Mouse (Mus musculus) embryo, embryonic 11 days (tissue): ENCODE data around the gene Ntm.

Source experiments
- DNase-seq: peaks from one replicate; pipeline ENCODE4 v3.0.0-alpha.2; 2015

The Ntm gene

DNA sequence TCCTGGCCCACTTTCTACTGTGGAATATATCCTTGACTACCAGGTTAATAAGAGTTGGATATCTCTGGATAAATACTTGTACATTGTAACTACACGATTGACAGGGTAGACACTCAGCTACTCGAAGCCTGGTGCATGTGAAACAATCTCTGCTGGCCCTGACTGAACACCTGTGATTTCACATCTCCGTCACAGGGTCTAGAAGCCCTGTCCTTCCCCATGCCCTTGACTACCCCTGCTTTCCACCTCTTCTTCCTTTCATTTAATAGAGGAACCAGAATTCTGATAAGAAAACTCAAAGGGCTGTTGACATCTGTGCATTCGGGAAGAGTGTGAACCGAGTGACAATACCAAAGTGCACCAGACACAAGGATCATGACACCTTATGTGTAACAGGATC is 566.8 kb downstream of the Ntm start:
- no peak for DNase-seq

- no peak for DNase-seq
These were observed 569.8 kb downstream of the Ntm start for GRCm38 (mm10) chr9:29393136-29393535.

GRCm38 (mm10) chr9:29390796-29391517 is 572.0 kb downstream of the Ntm start:
- DNase-seq = no peak

- DNase-seq = no peak
These were observed 573.7 kb downstream of the Ntm start for GRCm38 (mm10) chr9:29389224-29389623.

DNA sequence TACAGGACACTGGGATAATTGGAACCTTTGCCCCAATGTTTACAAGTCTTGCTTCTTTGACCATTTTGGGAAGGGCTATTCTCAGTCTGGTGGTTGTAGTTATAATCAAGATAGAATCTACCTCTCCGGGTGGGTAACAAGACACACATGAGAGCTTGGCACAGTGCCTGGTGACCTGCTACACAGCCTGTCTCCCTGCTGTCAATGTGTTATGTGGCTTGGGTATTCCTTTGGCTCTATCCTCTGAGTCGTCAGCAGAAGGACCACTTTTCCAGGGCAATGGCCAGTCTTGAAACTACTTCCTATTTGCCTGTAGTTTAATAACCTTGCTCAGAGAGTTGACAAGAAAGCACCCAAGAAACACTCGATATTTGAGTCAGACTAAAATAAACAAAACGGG is 575.8 kb downstream of the Ntm start:
- DNase-seq = no peak

- DNase-seq = no peak
These were observed 585.6 kb downstream of the Ntm start for GRCm38 (mm10) chr9:29377172-29378002.

DNA sequence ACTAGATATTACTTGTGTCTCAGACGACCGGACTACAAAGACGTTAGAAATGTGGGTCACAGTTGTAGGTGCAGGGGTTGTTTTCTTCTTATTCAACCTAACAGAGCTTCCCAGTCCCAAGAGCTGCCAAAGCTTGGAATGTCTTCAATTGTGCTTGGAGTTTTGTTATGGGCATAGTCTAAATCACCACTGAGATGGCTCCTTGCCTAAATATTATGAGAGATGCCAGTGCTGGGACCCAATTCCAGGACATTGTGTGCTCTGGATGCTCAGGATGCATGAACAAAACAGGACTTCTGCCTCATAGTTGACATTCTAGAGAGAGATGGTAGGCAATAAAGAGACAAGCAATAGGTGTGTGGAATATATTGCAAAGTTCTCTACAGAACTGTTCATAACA is 591.6 kb downstream of the Ntm start:
- DNase-seq = no peak

- DNase-seq = no peak
These were observed 593.3 kb downstream of the Ntm start for GRCm38 (mm10) chr9:29369621-29370020.

DNA sequence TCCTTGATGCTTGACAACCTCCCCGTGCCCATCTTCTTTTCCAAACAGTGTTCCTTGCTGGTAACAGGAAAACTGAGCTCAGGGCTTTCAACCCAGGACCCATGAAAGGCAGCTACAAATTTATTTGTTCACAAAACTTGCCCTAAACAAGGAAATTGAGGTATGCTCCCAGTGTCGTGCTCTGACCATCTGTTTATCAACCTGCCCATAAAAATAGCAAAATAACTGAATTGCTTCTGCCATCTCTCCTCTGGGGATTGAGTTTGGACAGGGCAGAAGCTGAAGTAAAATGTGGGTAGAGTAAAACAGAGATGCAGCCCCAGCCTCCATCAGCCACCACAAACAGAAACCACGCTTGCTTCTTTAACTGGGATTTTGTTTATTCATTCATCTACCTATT is 594.6 kb downstream of the Ntm start:
- no peak for DNase-seq

DNA sequence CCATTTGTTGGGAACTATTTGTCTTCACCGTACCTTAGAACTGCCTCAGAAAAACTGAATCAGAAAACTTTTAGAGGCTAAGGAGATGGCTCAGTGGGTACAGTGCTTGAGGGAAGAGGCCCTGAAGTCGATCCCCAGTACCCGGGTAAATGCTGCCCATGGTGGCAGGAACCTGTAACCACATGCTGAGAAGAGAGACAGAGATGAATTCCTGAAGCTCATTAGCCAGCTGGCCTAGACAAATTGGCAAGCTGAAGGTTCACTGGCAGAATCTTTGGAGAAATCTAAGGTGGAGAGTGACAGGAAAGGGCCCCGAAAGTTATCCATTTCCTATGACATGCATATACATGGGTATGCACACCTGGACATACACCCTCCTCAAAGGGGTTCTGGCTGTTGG is 605.1 kb downstream of the Ntm start:
- no peak for DNase-seq

DNA sequence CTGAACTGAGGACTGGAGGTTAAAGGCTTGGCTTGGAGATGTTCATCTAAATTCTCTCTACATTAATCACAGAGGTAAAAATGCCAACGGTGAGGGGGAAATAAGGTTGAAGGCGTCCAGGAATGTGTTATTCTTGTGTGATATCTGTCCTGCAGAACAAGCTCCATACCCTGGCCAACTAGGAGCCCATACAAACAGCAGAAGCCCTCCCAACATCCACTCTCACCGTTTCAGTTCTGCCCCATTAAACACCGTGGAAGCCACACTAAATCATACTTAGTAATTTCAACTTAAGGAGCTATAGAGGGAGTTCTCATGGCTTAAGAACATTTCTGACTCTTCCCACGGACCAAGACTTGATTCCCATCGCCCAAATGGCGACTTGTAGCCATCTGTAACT is 620.6 kb downstream of the Ntm start:
- no peak for DNase-seq

GRCm38 (mm10) chr9:29341292-29341691 is 621.6 kb downstream of the Ntm start:
- no peak for DNase-seq

GRCm38 (mm10) chr9:29335671-29336070 is 627.3 kb downstream of the Ntm start:
- no peak for DNase-seq

DNA sequence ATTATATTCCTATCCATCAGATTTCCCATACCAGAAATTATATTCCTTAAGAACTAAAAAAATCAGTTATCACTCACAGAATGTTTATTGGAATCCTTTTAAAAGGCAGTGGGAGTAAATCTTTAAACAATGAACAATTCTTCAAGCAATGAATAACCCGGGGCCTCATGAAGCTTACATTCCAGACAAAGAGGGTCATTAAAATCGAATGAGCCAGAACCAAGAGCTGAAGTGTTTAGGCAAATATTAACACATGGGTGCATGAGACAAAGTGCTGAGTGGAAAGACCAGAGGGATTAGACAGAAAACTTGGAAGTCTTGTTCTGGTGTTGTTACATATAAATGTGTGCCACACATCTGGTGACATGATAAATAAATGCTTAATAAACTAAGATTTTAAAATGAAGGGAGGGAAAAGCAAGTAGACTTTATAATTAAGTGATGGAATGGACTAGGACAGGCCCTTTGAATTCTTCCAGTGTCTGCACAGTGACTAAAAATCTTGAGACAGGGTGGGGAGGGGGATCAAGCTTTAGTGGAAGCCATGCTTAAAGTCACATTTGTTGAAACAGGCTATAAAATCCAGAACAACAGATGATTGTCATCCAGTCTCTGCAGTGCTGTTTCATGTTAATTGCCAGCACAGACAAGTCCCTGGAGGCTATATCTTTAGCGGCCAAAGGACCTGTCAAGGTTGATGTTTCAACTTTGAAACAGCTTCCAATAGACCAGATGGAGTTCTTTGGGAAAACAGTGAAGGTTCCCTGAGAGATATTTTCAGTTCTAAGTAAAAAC is 630.4 kb downstream of the Ntm start:
- DNase-seq = peak; percentile 35

- no peak for DNase-seq
These were observed 632.5 kb downstream of the Ntm start for GRCm38 (mm10) chr9:29330486-29330885.

DNA sequence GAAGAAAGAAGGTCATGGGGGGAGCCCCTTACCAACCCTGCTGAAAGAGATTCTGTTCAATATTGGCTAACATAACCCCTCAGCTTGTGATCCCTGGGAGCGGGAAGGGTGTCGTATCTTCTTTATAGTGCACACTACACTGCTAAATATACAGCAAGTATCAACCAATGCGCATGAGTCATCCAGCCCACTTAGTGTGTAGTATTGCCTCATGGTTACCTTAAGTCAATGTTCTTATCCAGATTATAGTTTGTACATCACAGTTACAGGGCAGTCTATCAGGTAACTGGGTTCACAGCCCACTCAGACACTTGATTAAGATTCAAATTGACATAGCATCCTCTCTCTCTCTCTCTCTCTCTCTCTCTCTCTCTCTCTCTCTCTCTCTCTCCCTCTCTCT is 636.7 kb downstream of the Ntm start:
- no peak for DNase-seq

- no peak for DNase-seq
These were observed 637.8 kb downstream of the Ntm start for GRCm38 (mm10) chr9:29325137-29325536.

DNA sequence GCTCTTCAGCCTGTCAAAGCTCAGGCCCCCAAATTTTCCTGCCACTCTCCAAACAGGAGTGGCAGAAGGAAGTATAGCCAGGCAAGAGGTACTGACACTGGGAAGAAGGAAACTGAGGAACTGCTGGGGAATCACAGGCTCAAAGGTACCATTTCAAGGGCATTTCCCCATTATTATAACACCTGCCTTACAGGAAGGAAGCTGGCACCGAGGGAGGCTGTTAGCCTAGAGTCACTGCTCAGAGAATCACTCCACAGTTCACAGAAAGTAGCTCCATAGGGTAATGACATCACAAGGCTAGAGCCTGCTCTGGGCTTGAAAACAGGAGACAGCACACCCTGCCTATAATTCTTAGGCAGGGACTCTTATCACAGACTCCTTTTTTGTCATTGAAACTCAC is 643.7 kb downstream of the Ntm start:
- no peak for DNase-seq

GRCm38 (mm10) chr9:29318676-29319162 is 644.2 kb downstream of the Ntm start:
- DNase-seq = peak; percentile 53

GRCm38 (mm10) chr9:29317623-29318022 is 645.3 kb downstream of the Ntm start:
- DNase-seq = peak; percentile 56

GRCm38 (mm10) chr9:29315842-29316241 is 647.1 kb downstream of the Ntm start:
- DNase-seq = no peak

DNA sequence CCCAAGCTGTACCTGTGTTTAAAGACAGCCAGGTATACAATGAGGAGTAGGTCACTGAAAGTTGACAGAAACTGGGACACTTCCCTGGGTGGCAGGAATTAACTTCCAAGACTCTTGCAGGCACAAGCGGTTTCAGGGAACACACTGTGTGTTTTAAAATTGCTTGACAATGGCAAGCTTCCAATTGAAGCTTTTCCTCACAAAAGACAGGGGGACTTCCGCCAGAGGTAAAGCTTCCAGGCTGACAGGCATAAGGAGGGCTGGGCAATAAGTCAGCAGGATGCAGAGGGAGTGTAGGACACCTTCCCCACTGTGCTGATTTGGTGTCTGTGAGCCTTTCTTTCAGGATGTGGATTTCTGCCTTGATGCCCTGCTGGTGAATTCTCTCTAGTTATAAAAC is 656.0 kb downstream of the Ntm start:
- DNase-seq = no peak

- no peak for DNase-seq
These were observed 664.6 kb downstream of the Ntm start for GRCm38 (mm10) chr9:29298340-29298739.
